Mouse (Mus musculus): Measurements from ENCODE around the gene Camk2d. TPM values are rescaled to one million over a fixed set of nuclear protein-coding genes. Genes with fewer than 3 reads are reported as not detected.

Camk2d gene
- polyA plus RNA-seq, 1 experiment, result 25.3 TPM

GRCm38 (mm10) chr3:126802988-126803387 lies 206.9 kb downstream of the Camk2d start:
- WGBS, result 77% methylated on average over 6 of the region's 6 CpGs

GRCm38 (mm10) chr3:126804968-126805367 lies 208.9 kb downstream of the Camk2d start:
- no peak for TF ChIP-seq CTCF (IDR thresholded peaks at IDR 0.05; ENCODE audit: control insufficient read depth, insufficient read depth, low read length)
- no peak for TF ChIP-seq POLR2A (IDR thresholded peaks at IDR 0.05; ENCODE audit: borderline replicate concordance, control insufficient read depth, low read depth, low read length)
- no peak overlapping the region for H3K4me3 ChIP-seq (replicated peaks; ENCODE audit: control insufficient read depth, low read depth, low read length)
- 81% methylated on average over 5 of the region's 5 CpGs for WGBS
- H3K27ac ChIP-seq (ENCODE audit: control insufficient read depth, insufficient read depth, low read depth, low read length, poor library complexity), result no peak overlapping the region
- no peaks in the 10 kb centered on the region for H3K4me1 ChIP-seq (ENCODE audit: control insufficient read depth, insufficient read depth, low read length)

More at GRCm38 (mm10) chr3:126802988-126803387, 206.9 kb downstream of the Camk2d start:
- no peak overlapping the region for H3K4me3 ChIP-seq (replicated peaks; ENCODE audit: control insufficient read depth, low read depth, low read length)
- no peak for TF ChIP-seq CTCF (IDR thresholded peaks at IDR 0.05; ENCODE audit: control insufficient read depth, insufficient read depth, low read length)
- TF ChIP-seq POLR2A (IDR thresholded peaks at IDR 0.05; ENCODE audit: borderline replicate concordance, control insufficient read depth, low read depth, low read length), result no peak
- no peak overlapping the region for H3K27ac ChIP-seq (ENCODE audit: control insufficient read depth, insufficient read depth, low read depth, low read length, poor library complexity)
- H3K4me1 ChIP-seq (ENCODE audit: control insufficient read depth, insufficient read depth, low read length), result no peaks in the 10 kb centered on the region

- Histone ChIP-seq H3K4me3 (replicated peaks; ENCODE audit: control insufficient read depth, low read depth, low read length) (no peak overlapping the region), H3K27ac (ENCODE audit: control insufficient read depth, insufficient read depth, low read depth, low read length, poor library complexity) (no peak overlapping the region), H3K4me1 (ENCODE audit: control insufficient read depth, insufficient read depth, low read length) (no peaks in the 10 kb centered on the region)
- TF ChIP-seq CTCF (IDR thresholded peaks at IDR 0.05; ENCODE audit: control insufficient read depth, insufficient read depth, low read length), result no peak
- TF ChIP-seq POLR2A (IDR thresholded peaks at IDR 0.05; ENCODE audit: borderline replicate concordance, control insufficient read depth, low read depth, low read length), result no peak
- WGBS, result 79% methylated on average over 4 of the region's 4 CpGs
These were observed 210.0 kb downstream of the Camk2d start for GRCm38 (mm10) chr3:126806145-126806544.

GRCm38 (mm10) chr3:126809915-126810314 lies 213.8 kb downstream of the Camk2d start:
- H3K4me1 ChIP-seq (ENCODE audit: control insufficient read depth, insufficient read depth, low read length), result no peaks in the 10 kb centered on the region; the same call in 1 of the 2 replicates
- TF ChIP-seq CTCF (IDR thresholded peaks at IDR 0.05; ENCODE audit: control insufficient read depth, insufficient read depth, low read length) (no peak), POLR2A (IDR thresholded peaks at IDR 0.05; ENCODE audit: borderline replicate concordance, control insufficient read depth, low read depth, low read length) (no peak)
- no peak overlapping the region for H3K4me3 ChIP-seq (replicated peaks; ENCODE audit: control insufficient read depth, low read depth, low read length)
- WGBS, result 63% methylated on average over 3 of the region's 3 CpGs
- H3K27ac ChIP-seq (ENCODE audit: control insufficient read depth, insufficient read depth, low read depth, low read length, poor library complexity), result no peak overlapping the region

- Histone ChIP-seq H3K4me1 (ENCODE audit: control insufficient read depth, insufficient read depth, low read length) (no peaks in the 10 kb centered on the region; the same call in 1 of the 2 replicates), H3K4me3 (replicated peaks; ENCODE audit: control insufficient read depth, low read depth, low read length) (no peak overlapping the region), H3K27ac (ENCODE audit: control insufficient read depth, insufficient read depth, low read depth, low read length, poor library complexity) (no peak overlapping the region)
- TF ChIP-seq CTCF (IDR thresholded peaks at IDR 0.05; ENCODE audit: control insufficient read depth, insufficient read depth, low read length) (no peak), POLR2A (IDR thresholded peaks at IDR 0.05; ENCODE audit: borderline replicate concordance, control insufficient read depth, low read depth, low read length) (no peak)
- 76% methylated on average over 5 of the region's 5 CpGs for WGBS
These were observed 214.4 kb downstream of the Camk2d start for GRCm38 (mm10) chr3:126810372-126811090.

- Histone ChIP-seq H3K27ac (ENCODE audit: control insufficient read depth, insufficient read depth, low read depth, low read length, poor library complexity) (no peak overlapping the region), H3K4me3 (replicated peaks; ENCODE audit: control insufficient read depth, low read depth, low read length) (no peak overlapping the region), H3K4me1 (ENCODE audit: control insufficient read depth, insufficient read depth, low read length) (no peaks in the 10 kb centered on the region; the same call in 1 of the 2 replicates)
- TF ChIP-seq CTCF (IDR thresholded peaks at IDR 0.05; ENCODE audit: control insufficient read depth, insufficient read depth, low read length) (no peak), POLR2A (IDR thresholded peaks at IDR 0.05; ENCODE audit: borderline replicate concordance, control insufficient read depth, low read depth, low read length) (no peak)
- WGBS, result 66% methylated on average over 3 of the region's 3 CpGs
These were observed 215.5 kb downstream of the Camk2d start for GRCm38 (mm10) chr3:126811646-126812045.

GRCm38 (mm10) chr3:126822374-126822773 lies 226.3 kb downstream of the Camk2d start:
- TF ChIP-seq CTCF (IDR thresholded peaks at IDR 0.05; ENCODE audit: control insufficient read depth, insufficient read depth, low read length), result no peak
- TF ChIP-seq POLR2A (IDR thresholded peaks at IDR 0.05; ENCODE audit: borderline replicate concordance, control insufficient read depth, low read depth, low read length), result no peak
- 71% methylated on average over 3 of the region's 3 CpGs for WGBS
- Histone ChIP-seq H3K27ac (ENCODE audit: control insufficient read depth, insufficient read depth, low read depth, low read length, poor library complexity) (no peak overlapping the region), H3K4me1 (ENCODE audit: control insufficient read depth, insufficient read depth, low read length) (no peaks in the 10 kb centered on the region; the same call in 1 of the 2 replicates), H3K4me3 (replicated peaks; ENCODE audit: control insufficient read depth, low read depth, low read length) (no peak overlapping the region)

- TF ChIP-seq CTCF (IDR thresholded peaks at IDR 0.05; ENCODE audit: control insufficient read depth, insufficient read depth, low read length) (no peak), POLR2A (IDR thresholded peaks at IDR 0.05; ENCODE audit: borderline replicate concordance, control insufficient read depth, low read depth, low read length) (no peak)
These were observed 228.8 kb downstream of the Camk2d start for GRCm38 (mm10) chr3:126824930-126825329.

More at GRCm38 (mm10) chr3:126824930-126825329, 228.8 kb downstream of the Camk2d start:
- Histone ChIP-seq H3K4me1 (ENCODE audit: control insufficient read depth, insufficient read depth, low read length) (no peaks in the 10 kb centered on the region; the same call in 1 of the 2 replicates), H3K27ac (ENCODE audit: control insufficient read depth, insufficient read depth, low read depth, low read length, poor library complexity) (no peak overlapping the region), H3K4me3 (replicated peaks; ENCODE audit: control insufficient read depth, low read depth, low read length) (no peak overlapping the region)
- 54% methylated on average over 1 of the region's 1 CpGs for WGBS
